Mouse (Mus musculus) cerebral cortex, adult 2 months (tissue): ENCODE measurements around the gene Synpr.

Source experiments
- WGBS: fragments of 180-500 bp; shearing (Covaris S2); methylation state at CpG from one replicate; pipeline ENCODE4 v1.1.7; 2018; 5-methylcytosine and 5-hydroxymethylcytosine counted together

Synpr gene

DNA sequence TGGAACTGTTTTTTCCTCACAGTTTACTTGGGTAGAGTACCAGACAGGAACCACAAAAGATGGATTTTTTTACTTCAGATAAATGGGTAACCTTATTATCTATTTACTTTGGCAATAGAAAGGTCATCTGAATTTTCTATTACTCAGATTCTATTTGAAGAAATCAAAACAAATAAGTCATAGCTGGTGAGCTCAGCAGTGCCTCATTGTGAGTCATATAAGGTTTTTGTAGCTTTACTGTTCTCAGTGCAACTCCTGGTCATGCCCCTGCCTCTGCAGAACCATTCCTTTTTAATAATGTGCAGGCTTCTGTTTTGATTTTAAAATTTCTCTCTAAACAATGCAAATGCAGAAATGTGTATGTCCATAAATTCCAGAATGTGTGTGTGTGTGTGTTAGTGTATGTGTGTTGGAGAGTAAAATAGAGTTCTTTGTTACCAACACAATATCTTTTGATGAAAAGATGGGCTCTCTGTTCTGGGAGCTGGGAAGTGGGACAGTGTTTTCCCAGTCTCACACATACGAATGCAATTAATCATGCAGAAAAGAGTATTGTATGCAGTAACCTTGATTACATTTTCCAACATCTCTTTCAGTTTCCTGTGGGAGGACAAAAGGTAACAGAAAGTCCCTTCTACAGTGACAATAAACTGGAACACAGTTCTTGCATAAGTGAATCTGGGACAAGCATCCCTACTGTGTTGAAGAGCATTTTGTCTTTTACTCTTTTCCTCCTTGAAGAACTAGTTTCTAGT is 269.2 kb downstream of the Synpr start:
- 60% methylated on average over 1 of the region's 1 CpGs for WGBS

DNA sequence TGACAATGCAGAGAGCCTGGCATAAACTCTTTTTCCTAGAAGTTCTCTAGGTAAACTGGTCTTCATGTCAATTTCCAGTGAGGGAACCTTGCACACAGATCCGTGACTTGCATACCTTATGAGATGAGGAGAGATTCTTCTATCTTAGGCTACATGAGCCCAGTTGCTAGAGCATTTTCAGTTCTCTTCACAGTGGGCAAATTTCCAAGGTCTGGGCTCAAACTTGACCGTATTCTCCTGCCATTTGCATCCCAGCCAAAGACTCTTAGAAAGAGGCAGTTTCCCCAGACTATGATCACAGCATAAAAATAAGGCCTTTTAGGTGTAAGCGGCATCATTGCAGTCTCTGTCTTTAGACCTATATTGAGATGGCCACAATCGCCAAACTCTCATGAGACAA is 270.1 kb downstream of the Synpr start:
- 78% methylated on average over 4 of the region's 4 CpGs for WGBS

DNA sequence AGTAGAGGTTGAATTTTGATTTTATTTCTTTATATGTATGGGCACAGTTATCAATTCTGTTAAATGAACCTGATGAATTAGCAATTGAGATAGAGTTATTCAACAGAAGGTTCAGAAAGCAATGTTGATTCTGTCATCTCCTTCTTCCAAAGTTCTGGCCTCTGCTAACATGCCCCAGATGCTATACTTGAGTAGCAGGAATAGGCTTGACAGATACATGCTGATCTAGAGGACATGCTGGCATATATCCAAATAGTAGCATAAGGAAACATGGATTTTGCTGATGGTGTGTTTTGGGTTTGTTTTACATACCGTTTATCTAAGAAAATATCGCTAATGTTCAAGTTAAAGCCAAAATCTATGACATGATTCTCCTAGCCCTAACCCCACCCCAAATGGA is 273.5 kb downstream of the Synpr start:
- WGBS: 87% methylated on average over 2 of the region's 2 CpGs

DNA sequence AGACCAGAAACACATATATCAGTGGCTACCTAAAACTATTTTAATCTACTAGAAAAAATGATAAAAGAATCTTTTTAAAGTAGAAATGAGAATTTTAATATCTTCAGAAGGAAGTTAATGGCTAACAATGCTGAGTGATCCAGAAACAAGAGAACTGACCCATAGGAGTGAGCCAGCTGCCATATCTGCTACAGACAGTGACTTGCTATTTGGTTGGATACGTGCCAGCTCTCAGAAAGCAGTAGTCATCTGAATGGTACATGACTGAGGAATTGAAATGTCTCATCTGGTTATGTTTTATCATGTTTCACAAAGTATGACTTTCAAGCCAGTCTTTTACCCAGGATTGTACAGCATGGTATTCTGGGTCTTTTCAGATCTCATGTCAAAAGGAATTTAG is 282.7 kb downstream of the Synpr start:
- WGBS: 58% methylated on average over 1 of the region's 1 CpGs

DNA sequence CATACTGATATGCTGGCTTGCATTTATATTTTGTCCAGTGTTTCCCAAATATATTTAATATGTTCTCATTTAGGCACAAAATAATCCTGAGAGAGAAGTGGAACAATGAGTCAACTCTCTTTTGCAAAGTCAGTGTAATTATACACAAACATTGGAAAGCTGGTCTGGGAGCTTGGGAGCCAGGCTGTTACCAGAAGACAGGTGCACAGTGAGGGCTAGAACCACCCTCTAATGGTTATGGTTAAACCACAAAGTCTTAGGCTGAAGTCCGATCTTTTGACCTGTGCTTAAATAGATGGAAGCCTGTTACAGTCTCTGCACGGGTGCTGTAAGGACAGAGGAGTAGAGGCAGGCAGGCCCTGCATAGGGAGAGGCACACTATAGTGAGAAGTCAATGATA is 283.4 kb downstream of the Synpr start:
- 89% methylated on average over 2 of the region's 2 CpGs for WGBS

GRCm38 (mm10) chr14:13572530-13572929 is 287.9 kb downstream of the Synpr start:
- 33% methylated on average over 1 of the region's 1 CpGs for WGBS

- 82% methylated on average over 2 of the region's 2 CpGs for WGBS
Measured at GRCm38 (mm10) chr14:13578101-13578500, 293.5 kb downstream of the Synpr start.

- WGBS: 66% methylated on average over 1 of the region's 1 CpGs
Measured at GRCm38 (mm10) chr14:13578744-13579143, 294.2 kb downstream of the Synpr start.

GRCm38 (mm10) chr14:13593321-13593940 is 308.9 kb downstream of the Synpr start:
- 42% methylated on average over 2 of the region's 2 CpGs for WGBS

DNA sequence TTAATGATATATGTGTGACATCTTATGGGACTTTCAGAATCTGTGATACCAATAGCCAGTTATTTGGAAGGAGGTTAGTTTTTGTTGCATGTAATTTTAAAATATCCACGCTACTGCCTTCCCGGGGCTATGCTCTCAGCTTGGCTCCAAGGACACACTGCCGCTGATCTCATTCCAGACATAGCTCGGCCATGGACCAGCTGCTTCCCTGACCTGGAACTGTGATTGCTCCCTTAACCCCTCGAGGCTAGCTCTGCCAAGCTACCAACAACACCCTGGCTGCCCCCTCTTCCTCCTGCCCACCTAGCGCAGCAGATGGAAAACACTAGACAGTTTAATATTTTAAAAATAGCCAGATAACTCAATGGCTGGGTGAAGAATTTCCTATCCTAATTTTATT is 311.7 kb downstream of the Synpr start:
- WGBS: 83% methylated on average over 6 of the region's 6 CpGs

- WGBS: 94% methylated on average over 2 of the region's 2 CpGs
Measured at GRCm38 (mm10) chr14:13597204-13597603, 312.6 kb downstream of the Synpr start.

DNA sequence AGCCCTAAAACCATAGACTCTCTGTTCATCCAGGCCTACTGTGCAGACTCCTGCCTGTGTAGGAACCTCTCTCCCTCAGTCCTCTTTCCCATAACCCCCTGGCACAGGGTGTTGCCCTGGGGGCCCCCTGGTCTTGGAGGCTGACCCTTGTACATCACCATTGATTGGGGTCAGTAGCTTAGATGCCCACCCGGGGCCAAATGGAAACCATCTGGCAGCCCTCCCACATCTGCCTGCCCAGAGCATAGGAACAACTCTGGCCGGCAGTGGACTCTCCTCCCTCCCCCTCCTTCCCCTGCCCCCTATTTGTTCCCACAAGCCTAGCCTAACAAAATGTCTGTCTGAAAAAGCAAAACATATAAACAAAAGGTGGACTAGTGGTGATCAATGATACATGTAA is 336.0 kb downstream of the Synpr start:
- WGBS: 53% methylated on average over 2 of the region's 2 CpGs

DNA sequence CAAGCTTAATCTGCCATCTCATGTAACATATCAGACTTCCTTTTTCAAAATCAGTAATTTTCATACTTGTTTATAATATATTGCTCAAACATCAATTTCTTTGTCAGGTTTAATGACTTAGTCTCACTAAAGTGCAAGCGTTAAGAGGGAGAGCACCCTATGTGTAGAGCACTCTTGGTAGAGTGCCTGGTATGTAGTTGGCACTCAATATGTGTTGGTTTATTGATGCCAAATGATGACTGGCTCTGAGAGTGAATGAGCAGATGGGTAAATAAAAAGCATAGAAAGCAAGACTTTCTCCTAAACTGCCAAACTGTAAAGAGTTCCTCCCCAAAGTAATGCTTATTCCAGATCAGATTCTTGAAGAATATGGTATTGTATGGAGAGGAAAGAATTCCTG is 365.3 kb downstream of the Synpr start:
- WGBS: 58% methylated on average over 1 of the region's 1 CpGs

GRCm38 (mm10) chr14:13651039-13651438 is 366.5 kb downstream of the Synpr start:
- 75% methylated on average over 1 of the region's 1 CpGs for WGBS

DNA sequence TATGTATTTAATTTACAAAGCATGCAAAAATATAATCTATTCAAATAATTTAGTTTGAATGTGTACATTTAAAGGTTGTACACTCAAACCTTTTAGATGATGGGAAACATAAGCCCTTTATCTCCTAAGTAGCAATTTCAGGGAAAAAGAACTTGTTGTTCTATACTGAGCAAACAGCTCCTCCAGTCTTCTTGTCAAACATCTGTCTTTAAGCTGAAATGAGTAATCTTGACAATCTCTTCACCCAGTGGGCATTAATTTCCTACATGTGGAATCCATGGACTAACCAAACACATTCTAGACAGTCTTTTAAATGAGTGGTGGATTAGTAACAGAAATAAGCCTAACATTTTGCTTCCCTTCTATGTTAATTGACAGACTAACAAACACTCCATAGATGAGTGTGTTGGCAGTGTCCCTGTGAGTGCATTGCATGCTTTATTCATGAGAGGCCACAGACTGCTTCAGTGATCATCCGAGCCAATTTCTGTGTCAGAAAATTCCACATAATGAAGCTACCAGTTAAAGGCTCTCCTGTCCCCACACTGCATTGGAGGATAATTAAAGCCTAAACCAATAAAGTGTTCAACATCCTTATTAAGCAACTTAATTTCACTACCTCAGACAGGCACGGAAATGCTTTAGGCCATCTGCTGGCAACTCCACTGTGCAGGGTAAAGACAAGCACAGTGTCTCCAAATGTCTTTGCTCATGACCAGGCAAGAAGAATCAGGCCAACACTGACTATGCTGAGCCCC is 367.1 kb downstream of the Synpr start:
- 38% methylated on average over 2 of the region's 2 CpGs for WGBS
